ENCODE assay signal across 22 mouse cellular contexts in the genomic region with DNA sequence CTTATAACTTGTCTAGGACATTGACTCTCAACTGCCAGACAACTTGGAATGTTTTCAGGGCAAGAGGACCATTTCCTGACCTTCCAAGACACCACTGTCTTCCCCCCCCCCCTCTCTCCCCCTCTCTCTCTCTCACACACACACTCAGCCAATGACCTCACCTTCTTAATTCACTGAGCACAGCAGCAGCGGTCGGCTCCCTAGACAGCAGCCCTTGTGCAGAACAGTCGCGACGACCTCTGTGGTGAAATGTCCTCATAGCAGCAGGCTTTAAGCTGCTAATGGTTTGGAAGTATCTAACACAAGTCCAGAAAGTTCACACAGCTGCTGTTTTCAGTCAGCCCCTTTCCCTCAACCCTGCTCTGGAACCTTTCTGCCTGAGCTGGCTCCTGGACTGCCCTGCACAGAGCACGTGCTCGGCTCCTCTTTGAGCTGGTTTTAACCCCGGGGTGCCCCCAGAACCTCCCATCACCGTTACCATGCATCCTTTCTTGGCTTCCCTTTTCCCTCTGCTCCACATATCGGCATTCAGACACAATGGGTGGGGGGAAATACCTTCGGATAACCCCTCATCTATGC.
A peak's percentile ranks its signal among the peaks of the same experiment; 100 is the strongest.
DNase-seq lines count a peak whose midpoint lies in the region; ATAC-seq and TF ChIP-seq lines count a peak whose summit lies in the region.
"Had no signal": no experiment of that assay in that cellular context is flagged by ENCODE, and none has a peak within 500 bp of the region (broad histone marks: within the 10 kb centered on the region; RNA-seq: fewer than 3 reads in every experiment).

No protein-coding gene starts in this region.

- ATAC-seq in hindbrain, postnatal 0 days: peak; percentile 57; the same call in 1 of the 2 replicates
- no peak for ATAC-seq in hindbrain, embryonic 16.5 days
- no peak for ATAC-seq in midbrain, embryonic 14.5 days (ENCODE audit: low FRiP score, low TSS enrichment)

- no peak overlapping the region for H3K9ac ChIP-seq in hindbrain, postnatal 0 days (replicated peaks; ENCODE audit: low read length)
- H3K9ac ChIP-seq in hindbrain, embryonic 16.5 days (ENCODE audit: low read depth, low read length): no peak overlapping the region
- H3K9ac ChIP-seq in midbrain, embryonic 14.5 days (replicated peaks; ENCODE audit: low read length): no peak overlapping the region
- H3K9ac ChIP-seq: embryonic facial prominence, embryonic 13.5 days; hindbrain, embryonic 15.5 days; limb, embryonic 15.5 days; stomach, embryonic 15.5 days had no signal

- H3K4me3 ChIP-seq in hindbrain, postnatal 0 days (ENCODE audit: low read length): no peak overlapping the region
- no peak overlapping the region for H3K4me3 ChIP-seq in hindbrain, embryonic 16.5 days (ENCODE audit: low read length)
- H3K4me3 ChIP-seq in midbrain, embryonic 14.5 days (replicated peaks; ENCODE audit: low read depth, low read length): no peak overlapping the region
- H3K4me3 ChIP-seq: embryonic facial prominence, embryonic 13.5 days; heart, embryonic 10.5 days; hindbrain, embryonic 15.5 days; limb, embryonic 15.5 days; megakaryocyte, embryonic 14.5 days; myocyte; stomach, embryonic 15.5 days had no signal

- H3K27ac ChIP-seq in hindbrain, postnatal 0 days: no peak overlapping the region
- no peak overlapping the region for H3K27ac ChIP-seq in hindbrain, embryonic 16.5 days (ENCODE audit: low read depth, low read length)
- H3K27ac ChIP-seq in midbrain, embryonic 14.5 days (replicated peaks; ENCODE audit: low read depth, low read length): no peak overlapping the region
- H3K27ac ChIP-seq: embryonic facial prominence, embryonic 13.5 days; heart, embryonic 10.5 days; hindbrain, embryonic 15.5 days; limb, embryonic 15.5 days; stomach, embryonic 15.5 days had no signal

- H3K4me1 ChIP-seq in hindbrain, postnatal 0 days (ENCODE audit: insufficient read depth, low read length): no peaks in the 10 kb centered on the region
- H3K4me1 ChIP-seq in hindbrain, embryonic 16.5 days (ENCODE audit: control insufficient read depth, insufficient read depth, low read depth, low read length): no peaks in the 10 kb centered on the region
- peaks cover 2% of the 10 kb centered on the region; the same call in 1 of the 2 replicates for H3K4me1 ChIP-seq in midbrain, embryonic 14.5 days (ENCODE audit: control insufficient read depth, insufficient read depth, low read length)
- H3K4me1 ChIP-seq: embryonic facial prominence, embryonic 13.5 days; heart, embryonic 10.5 days; hindbrain, embryonic 15.5 days; megakaryocyte, embryonic 14.5 days; stomach, embryonic 15.5 days had no signal

- no peaks in the 10 kb centered on the region for H3K27me3 ChIP-seq in hindbrain, postnatal 0 days (ENCODE audit: insufficient read depth, low read length)
- H3K27me3 ChIP-seq in hindbrain, embryonic 16.5 days (replicated peaks; ENCODE audit: control insufficient read depth, insufficient read depth, low read length): no peaks in the 10 kb centered on the region
- H3K27me3 ChIP-seq in midbrain, embryonic 14.5 days (ENCODE audit: control insufficient read depth, insufficient read depth, low read length): no peaks in the 10 kb centered on the region
- H3K27me3 ChIP-seq: stomach, embryonic 15.5 days had no signal

- H3K9me3 ChIP-seq in hindbrain, postnatal 0 days (ENCODE audit: low read length): no peaks in the 10 kb centered on the region
- no peaks in the 10 kb centered on the region for H3K9me3 ChIP-seq in hindbrain, embryonic 16.5 days (ENCODE audit: control insufficient read depth, low read length)
- no peaks in the 10 kb centered on the region for H3K9me3 ChIP-seq in midbrain, embryonic 14.5 days (ENCODE audit: control insufficient read depth, low read length)
- H3K9me3 ChIP-seq: embryonic facial prominence, embryonic 13.5 days; heart, embryonic 10.5 days; hindbrain, embryonic 15.5 days; limb, embryonic 15.5 days; megakaryocyte, embryonic 14.5 days; stomach, embryonic 15.5 days had no signal

- peak; percentile 34 for DNase-seq in embryo, embryonic 10 days (ENCODE audit: low spot score)
- DNase-seq in embryo, embryonic 9.5 days (ENCODE audit: extremely low spot score): no peak
- peak; percentile 20 for DNase-seq in hindbrain, postnatal 0 days (ENCODE audit: low spot score)
- DNase-seq in embryo, embryonic 11 days: peak; percentile 40
- peak; percentile 20 for DNase-seq in midbrain, embryonic 14.5 days
- DNase-seq in cerebellum, postnatal 36 days: no peak
- DNase-seq in kidney, postnatal 36 days: no peak
- DNase-seq: adrenal gland, postnatal 25 days; cerebellum, adult 18-20 months; cerebellum, postnatal 25 days; heart, postnatal 10 days; kidney, adult 11 months; lung, postnatal 14 days; thymus, adult 18-20 months had no signal

- H3K36me3 ChIP-seq in hindbrain, postnatal 0 days (ENCODE audit: insufficient read depth, low read length): no peaks in the 10 kb centered on the region
- no peaks in the 10 kb centered on the region for H3K36me3 ChIP-seq in hindbrain, embryonic 16.5 days (ENCODE audit: control insufficient read depth, insufficient read depth, low read length)
- no peaks in the 10 kb centered on the region for H3K36me3 ChIP-seq in midbrain, embryonic 14.5 days (ENCODE audit: control insufficient read depth, insufficient read depth, low read length)
- H3K36me3 ChIP-seq: embryonic facial prominence, embryonic 13.5 days; heart, embryonic 10.5 days; hindbrain, embryonic 15.5 days; limb, embryonic 15.5 days; stomach, embryonic 15.5 days had no signal

- H3K4me2 ChIP-seq in hindbrain, postnatal 0 days (ENCODE audit: low read depth, low read length): no peak overlapping the region
- H3K4me2 ChIP-seq in hindbrain, embryonic 16.5 days (ENCODE audit: low read length): no peak overlapping the region
- H3K4me2 ChIP-seq in midbrain, embryonic 14.5 days (ENCODE audit: low read length): no peak overlapping the region
- H3K4me2 ChIP-seq: embryonic facial prominence, embryonic 13.5 days; hindbrain, embryonic 15.5 days; limb, embryonic 15.5 days; stomach, embryonic 15.5 days had no signal

- no peak for TF ChIP-seq CTCF in hindbrain, postnatal 0 days (IDR thresholded peaks at IDR 0.05; ENCODE audit: low read depth)

- 23% methylated on average over 11 of the region's 11 CpGs for WGBS in hindbrain, postnatal 0 days
- WGBS in hindbrain, embryonic 16.5 days: 22% methylated on average over 11 of the region's 11 CpGs
- 18% methylated on average over 11 of the region's 11 CpGs for WGBS in midbrain, embryonic 14.5 days

Comparison
In these comparisons a context has a peak if more than half of its experiments do, and no peak if none do; other contexts are left out.
1. DNase-seq: peak in embryo, embryonic 10 days (single experiment), hindbrain, postnatal 0 days (single experiment), embryo, embryonic 11 days (single experiment) and midbrain, embryonic 14.5 days (single experiment); none in embryo, embryonic 9.5 days (single experiment), cerebellum, postnatal 36 days (0 of 2) and kidney, postnatal 36 days (0 of 2).